Mouse (Mus musculus) E14TG2a.4 (cell line): ENCODE results near the gene Osbpl7.

Experiments used
- CTCF ChIP-seq: conservative IDR thresholded peaks from 2 replicates; pipeline ENCODE4 v1.5.1; 2014; ENCODE audit warnings: low read length
- NANOG ChIP-seq: IDR thresholded peaks from 2 replicates; pipeline ENCODE4 v1.6.1; 2014; ENCODE audit warnings: borderline replicate concordance, low read length, mixed read lengths

DNA sequence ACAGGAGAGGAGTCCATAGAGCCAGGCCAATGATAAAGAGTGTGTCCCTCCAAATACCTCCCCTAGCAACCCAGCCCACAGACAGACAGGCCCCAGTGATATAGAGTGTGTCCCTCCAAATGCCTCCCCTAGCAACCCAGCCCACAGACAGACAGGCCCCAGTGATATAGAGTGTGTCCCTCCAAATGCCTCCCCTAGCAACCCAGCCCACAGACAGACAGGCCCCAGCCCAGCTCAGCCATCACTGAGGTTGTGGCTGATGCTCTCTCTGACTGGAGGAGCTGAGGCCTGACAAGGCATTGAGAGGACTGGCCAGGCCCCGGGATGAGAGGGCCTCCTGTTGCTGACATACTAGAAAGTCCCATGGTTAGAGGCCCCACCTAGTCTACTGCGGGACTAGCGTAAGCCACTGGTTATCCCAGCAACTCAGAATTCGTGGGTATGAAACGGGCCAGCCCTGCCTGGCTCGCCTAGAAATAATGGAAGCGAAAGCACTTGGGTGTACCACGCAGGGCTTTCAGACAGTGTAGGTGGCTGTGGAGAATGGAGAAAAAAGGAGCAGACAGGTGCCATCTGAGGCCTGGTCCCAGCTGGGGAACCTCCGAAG lies 62.2 kb downstream of the Osbpl7 start:
- TF ChIP-seq CTCF (no peak), NANOG (no peak)
